Mouse (Mus musculus) MEL (cell line): ENCODE results near the gene Zfp64.
"Not testable (repeated sequence)": the region's sequence is repeated elsewhere in the genome, so short reads cannot be mapped to it uniquely, and the experiment has no call there.

ENCODE experiments used
- EP300 ChIP-seq, 2 experiments: IDR thresholded peaks; 2 replicates each; pipeline ENCODE4 v1.6.1; 2011; ENCODE audit warnings: improper control_type of control experiment in 2 of 2, low read length in 2 of 2, low read depth in 1 of 2, mild to moderate bottlenecking in 1 of 2
- POLR2AphosphoS5 ChIP-seq: IDR thresholded peaks from 2 replicates; pipeline ENCODE4 v1.6.1; 2012; ENCODE audit warnings: low read depth, borderline replicate concordance, mild to moderate bottlenecking, inconsistent platforms, low read length, moderate library complexity, mixed read lengths

GRCm38 (mm10) chr2:168853869-168854268 lies 101.5 kb downstream of the Zfp64 start:
- TF ChIP-seq POLR2AphosphoS5; EP300 (IDR thresholded peaks at IDR 0.05; ENCODE audit: low read depth in 1 of 2, low read length in 2 of 2): not testable (repeated sequence)
